ENCODE assay signal across 16 mouse cellular contexts in genomic region chr8:83571791-83572190, GRCm38 (mm10). TPM values are rescaled to one million over a fixed set of nuclear protein-coding genes. Genes with fewer than 3 reads are reported as not detected.
A peak's percentile ranks its signal among the peaks of the same experiment; 100 is the strongest.
DNase-seq lines count a peak whose midpoint lies in the region; ATAC-seq lines count a peak whose summit lies in the region.
"Had no signal": no experiment of that assay in that cellular context is flagged by ENCODE, and none has a peak within 500 bp of the region (broad histone marks: within the 10 kb centered on the region; RNA-seq: fewer than 3 reads in every experiment).

No protein-coding gene starts in this region.

- DNase-seq in forebrain, embryonic 11.5 days (ENCODE audit: low spot score): peak; percentile 47
- DNase-seq in layer of hippocampus, postnatal 10 days (ENCODE audit: low spot score in 2 of 2): peak; percentile 3 to 14
- DNase-seq in layer of hippocampus, adult 9-10 months (ENCODE audit: low spot score): no peak
- peak; percentile 15 for DNase-seq in cerebellum, adult 9-10 months
- DNase-seq in liver: peak; percentile 2
- no peak for DNase-seq in midbrain, embryonic 14.5 days
- no peak for DNase-seq in left cerebral cortex, postnatal 4 days
- DNase-seq: lung, postnatal 36 days had no signal

- H3K4me3 ChIP-seq in forebrain, embryonic 11.5 days (ENCODE audit: low read depth, low read length): no peak overlapping the region
- H3K4me3 ChIP-seq in forebrain, embryonic 15.5 days: no peak overlapping the region
- H3K4me3 ChIP-seq in midbrain, embryonic 14.5 days (replicated peaks; ENCODE audit: low read depth, low read length): no peak overlapping the region
- H3K4me3 ChIP-seq: midbrain, embryonic 15.5 days had no signal

- 95% methylated on average over 10 of the region's 10 CpGs for WGBS in forebrain, embryonic 11.5 days
- WGBS in forebrain, embryonic 15.5 days: 94% methylated on average over 10 of the region's 10 CpGs
- WGBS in midbrain, embryonic 14.5 days: 96% methylated on average over 10 of the region's 10 CpGs

- H3K9me3 ChIP-seq in forebrain, embryonic 11.5 days (ENCODE audit: control insufficient read depth, low read length): no peaks in the 10 kb centered on the region
- no peaks in the 10 kb centered on the region for H3K9me3 ChIP-seq in forebrain, embryonic 15.5 days
- no peaks in the 10 kb centered on the region for H3K9me3 ChIP-seq in midbrain, embryonic 14.5 days (ENCODE audit: control insufficient read depth, low read length)
- H3K9me3 ChIP-seq: liver, embryonic 15.5 days; midbrain, embryonic 15.5 days had no signal

- H3K27me3 ChIP-seq in forebrain, embryonic 11.5 days (ENCODE audit: control insufficient read depth, insufficient read depth, low read length): no peaks in the 10 kb centered on the region
- H3K27me3 ChIP-seq in forebrain, embryonic 15.5 days: no peaks in the 10 kb centered on the region
- H3K27me3 ChIP-seq in midbrain, embryonic 14.5 days (ENCODE audit: control insufficient read depth, insufficient read depth, low read length): no peaks in the 10 kb centered on the region
- H3K27me3 ChIP-seq: liver, embryonic 15.5 days; midbrain, embryonic 15.5 days had no signal

- ATAC-seq in forebrain, embryonic 11.5 days (replicated peaks; ENCODE audit: low FRiP score): no peak
- ATAC-seq in forebrain, embryonic 15.5 days (replicated peaks): no peak
- ATAC-seq in midbrain, embryonic 14.5 days (ENCODE audit: low FRiP score, low TSS enrichment): no peak
- ATAC-seq: midbrain, embryonic 15.5 days had no signal

- 0 out of 2 replicates have a peak, but pooled peaks cover 4% of the 10 kb centered on the region for H3K4me1 ChIP-seq in forebrain, embryonic 11.5 days (replicated peaks; ENCODE audit: control insufficient read depth, insufficient read depth, low read length)
- H3K4me1 ChIP-seq in forebrain, embryonic 15.5 days: peaks cover 27% of the 10 kb centered on the region
- H3K4me1 ChIP-seq in midbrain, embryonic 14.5 days (ENCODE audit: control insufficient read depth, insufficient read depth, low read length): peaks cover 8% of the 10 kb centered on the region

- H3K9ac ChIP-seq in forebrain, embryonic 11.5 days (ENCODE audit: low read length): no peak overlapping the region
- no peak overlapping the region for H3K9ac ChIP-seq in forebrain, embryonic 15.5 days (replicated peaks)
- no peak overlapping the region for H3K9ac ChIP-seq in midbrain, embryonic 14.5 days (replicated peaks; ENCODE audit: low read length)
- H3K9ac ChIP-seq: liver, embryonic 15.5 days; midbrain, embryonic 15.5 days had no signal

- peaks cover 10% of the 10 kb centered on the region; the same call in 1 of the 2 replicates for H3K36me3 ChIP-seq in forebrain, embryonic 11.5 days (ENCODE audit: control insufficient read depth, insufficient read depth, low read length)
- peaks cover 28% of the 10 kb centered on the region for H3K36me3 ChIP-seq in forebrain, embryonic 15.5 days
- peaks cover 50% of the 10 kb centered on the region for H3K36me3 ChIP-seq in midbrain, embryonic 14.5 days (ENCODE audit: control insufficient read depth, insufficient read depth, low read length)

- no peak overlapping the region for H3K27ac ChIP-seq in forebrain, embryonic 11.5 days (ENCODE audit: low read depth, low read length)
- no peak overlapping the region for H3K27ac ChIP-seq in forebrain, embryonic 15.5 days (replicated peaks)
- H3K27ac ChIP-seq in midbrain, embryonic 14.5 days (replicated peaks; ENCODE audit: low read depth, low read length): no peak overlapping the region
- H3K27ac ChIP-seq: liver, embryonic 15.5 days; midbrain, embryonic 15.5 days had no signal

- intact Hi-C loops in left cerebral cortex, postnatal 4 days (cut with DNase I): no loop called here

- no peak overlapping the region for H3K4me2 ChIP-seq in forebrain, embryonic 11.5 days (ENCODE audit: low read depth, low read length, severe bottlenecking)
- no peak overlapping the region for H3K4me2 ChIP-seq in forebrain, embryonic 15.5 days (replicated peaks)
- no peak overlapping the region for H3K4me2 ChIP-seq in midbrain, embryonic 14.5 days (ENCODE audit: low read length)
- H3K4me2 ChIP-seq: liver, embryonic 15.5 days; midbrain, embryonic 15.5 days had no signal

RNA-seq across cellular contexts. Expression of gene Ndufb7, which starts 5.3 kb away (rescaled TPM):
- 333 and 339 TPM in 2 replicates for polyA plus RNA-seq in forebrain, embryonic 11.5 days (2014; fragmentation: Nextera tagmentation; extraction: Ambion mirVana)
- 327 and 356 TPM in 2 replicates for polyA plus RNA-seq in forebrain, embryonic 15.5 days (2015; fragmentation: Nextera tagmentation; extraction: Ambion mirVana)
- total RNA-seq in layer of hippocampus, postnatal 10 days (2021): 100 to 1,000 TPM; 161 to 175 TPM
- polyA plus RNA-seq in midbrain, embryonic 14.5 days (2014; fragmentation: Nextera tagmentation; extraction: Ambion mirVana): 346 and 405 TPM in 2 replicates
- total RNA-seq in left cerebral cortex, postnatal 4 days (2021): 100 to 1,000 TPM; 120 to 136 TPM

RNA-seq across cellular contexts. Expression of gene Tecr, which starts 36.0 kb away (rescaled TPM):
- 550 and 611 TPM in 2 replicates for polyA plus RNA-seq in forebrain, embryonic 11.5 days (2014; fragmentation: Nextera tagmentation; extraction: Ambion mirVana)
- polyA plus RNA-seq in forebrain, embryonic 15.5 days (2015; fragmentation: Nextera tagmentation; extraction: Ambion mirVana): 683 and 712 TPM in 2 replicates
- total RNA-seq in layer of hippocampus, postnatal 10 days (2021): 100 to 1,000 TPM; 532 to 604 TPM
- polyA plus RNA-seq in midbrain, embryonic 14.5 days (2014; fragmentation: Nextera tagmentation; extraction: Ambion mirVana): 987 and 1,278 TPM in 2 replicates
- 100 to 1,000 TPM; 610 to 661 TPM for total RNA-seq in left cerebral cortex, postnatal 4 days (2021)

RNA-seq across cellular contexts. Expression of gene Dnajb1, which starts 36.2 kb away (rescaled TPM):
- polyA plus RNA-seq in forebrain, embryonic 11.5 days (2014; fragmentation: Nextera tagmentation; extraction: Ambion mirVana): 73.8 and 78.5 TPM in 2 replicates
- 59.8 and 63.0 TPM in 2 replicates for polyA plus RNA-seq in forebrain, embryonic 15.5 days (2015; fragmentation: Nextera tagmentation; extraction: Ambion mirVana)
- 10 to 100 TPM; 29.4 to 33.5 TPM for total RNA-seq in layer of hippocampus, postnatal 10 days (2021)
- 46.2 TPM in 2 replicates for polyA plus RNA-seq in midbrain, embryonic 14.5 days (2014; fragmentation: Nextera tagmentation; extraction: Ambion mirVana)
- total RNA-seq in left cerebral cortex, postnatal 4 days (2021): 10 to 100 TPM; 35.3 to 35.9 TPM

RNA-seq across cellular contexts. Expression of gene Olfr370, which starts 36.2 kb away (rescaled TPM):
- polyA plus RNA-seq in forebrain, embryonic 11.5 days (2014; fragmentation: Nextera tagmentation; extraction: Ambion mirVana): not detected in 2 replicates
- polyA plus RNA-seq in forebrain, embryonic 15.5 days (2015; fragmentation: Nextera tagmentation; extraction: Ambion mirVana): 0.06 and 0.08 TPM in 2 replicates
- total RNA-seq in layer of hippocampus, postnatal 10 days (2021): not detected
- polyA plus RNA-seq in midbrain, embryonic 14.5 days (2014; fragmentation: Nextera tagmentation; extraction: Ambion mirVana): not detected in 2 replicates
- not detected for total RNA-seq in left cerebral cortex, postnatal 4 days (2021)
- total RNA-seq: heart, adult 18-20 months; heart, postnatal 10 days; left cerebral cortex, postnatal 10 days had no signal
- polyA plus RNA-seq: liver, embryonic 15.5 days; midbrain, embryonic 15.5 days; neural tube, embryonic 14.5 days; stomach, embryonic 16.5 days had no signal

Comparison
In these comparisons a context has a peak if more than half of its experiments do, and no peak if none do; other contexts are left out.
1. DNase-seq: peak in forebrain, embryonic 11.5 days (single experiment), layer of hippocampus, postnatal 10 days (2 of 2), cerebellum, adult 9-10 months (single experiment) and liver (single experiment); none in layer of hippocampus, adult 9-10 months (single experiment), midbrain, embryonic 14.5 days (single experiment) and left cerebral cortex, postnatal 4 days (single experiment).